Comparison of ENCODE assay signal across 13 mouse cellular contexts in the genomic region with DNA sequence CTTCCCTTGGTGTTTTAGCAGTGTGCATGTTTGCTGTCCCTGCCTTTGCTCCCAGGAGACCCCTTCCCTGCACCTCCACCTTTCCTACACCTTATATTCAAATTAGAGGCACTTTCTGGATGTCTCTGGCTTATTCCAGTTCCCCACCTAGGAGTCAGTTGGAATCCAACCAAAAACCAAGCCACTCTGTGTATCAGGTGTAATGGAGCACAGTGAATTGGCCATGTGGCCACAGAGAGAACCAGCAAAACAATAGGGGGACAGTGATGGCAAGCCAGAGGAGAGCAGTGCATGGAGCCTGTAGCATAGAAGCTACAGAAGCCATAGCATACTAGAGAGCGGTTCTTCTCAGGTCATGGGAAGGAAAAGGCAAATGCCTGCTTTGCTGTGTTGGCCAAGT.
"Had no signal": no experiment of that assay in that cellular context is flagged by ENCODE, and none has a peak within 500 bp of the region (broad histone marks: within the 10 kb centered on the region; RNA-seq: fewer than 3 reads in every experiment).

No protein-coding gene starts in this region.

- DNase-seq: lung, adult 18-20 months; lung, embryonic 14.5 days; lung, postnatal 10 days; lung, postnatal 4 days; midbrain, embryonic 14.5 days; retina, postnatal 1 day; right cerebral cortex, adult 18-20 months; right cerebral cortex, postnatal 25 days; right cerebral cortex, postnatal 4 days; spleen, adult 18-20 months; thymus, adult 18-20 months; thymus, postnatal 14 days; thymus, postnatal 36 days had no signal
